Mouse (Mus musculus) bone marrow macrophage, adult 2 months (primary cell): ENCODE measurements at regions not wholly inside any gene's neighbourhood (a gene's known extent, or its start where the extent isn't known, plus 50 kb on each side); places are given as distances from the start of the nearest gene placed in this dataset.

Experiments used
- CTCF ChIP-seq: IDR thresholded peaks from 2 replicates; pipeline ENCODE4 v1.5.1; 2012; ENCODE audit warnings: low read depth, mild to moderate bottlenecking, low read length, moderate library complexity
- POLR2A ChIP-seq: IDR thresholded peaks from 2 replicates; pipeline ENCODE4 v1.6.1; 2012; ENCODE audit warnings: mild to moderate bottlenecking, low read depth, low read length, borderline replicate concordance

DNA sequence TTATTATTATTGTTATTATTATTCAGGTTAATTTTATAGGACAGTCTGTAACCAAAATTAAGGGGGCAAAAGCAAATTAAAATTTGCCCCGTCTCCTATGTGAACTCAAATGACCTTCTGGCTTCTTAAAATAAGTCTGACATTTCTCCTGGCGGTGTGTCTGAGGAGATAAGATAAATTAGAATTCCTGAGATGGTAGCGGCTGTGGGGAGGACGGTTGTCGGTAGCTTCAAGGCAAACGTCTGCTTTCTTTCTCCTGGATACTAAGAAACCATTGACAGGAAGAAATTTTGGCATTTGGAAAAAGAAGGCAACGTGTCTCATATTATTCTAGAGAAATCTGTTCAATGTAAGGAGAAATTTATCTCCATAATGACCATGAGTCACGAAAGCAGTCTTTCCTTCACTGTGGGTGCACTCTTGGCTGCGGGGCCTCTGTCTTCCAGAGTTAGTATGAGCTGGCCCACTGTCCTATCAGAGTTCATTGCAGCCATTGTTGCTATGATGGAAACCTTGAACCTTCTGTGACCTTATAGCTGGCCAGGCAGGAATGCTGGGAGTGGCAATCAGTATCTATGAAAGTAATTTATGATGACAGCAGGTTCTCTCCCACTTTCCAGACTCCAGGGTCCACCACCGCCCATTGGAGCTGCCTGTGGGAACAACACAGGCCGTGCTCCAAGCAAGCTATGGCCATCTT lies 109.5 kb upstream of the Gas1 start:
- TF ChIP-seq POLR2A (no peak), CTCF (no peak)
